Mouse (Mus musculus): ENCODE data around the gene Gm10392. TPM values are rescaled to one million over a fixed set of nuclear protein-coding genes. Genes with fewer than 3 reads are reported as not detected.
A peak's percentile ranks its signal among the peaks of the same experiment; 100 is the strongest.

Gm10392 gene
- total RNA-seq, 2 experiments from 2014 or later: not detected

GRCm38 (mm10) chr11:77508068-77509021 lies 10.7 kb downstream of the Gm10392 start:
- peak in 1 of 2 experiments; percentile 88 for DNase-seq (ENCODE audit: low spot score in 2 of 2)

GRCm38 (mm10) chr11:77507426-77507825 lies 11.6 kb downstream of the Gm10392 start:
- DNase-seq (ENCODE audit: low spot score in 2 of 2): no peak

GRCm38 (mm10) chr11:77506941-77507340 lies 12.1 kb downstream of the Gm10392 start:
- DNase-seq (ENCODE audit: low spot score in 2 of 2): no peak

- no peak for DNase-seq (ENCODE audit: low spot score in 2 of 2)
These were observed 12.7 kb downstream of the Gm10392 start for GRCm38 (mm10) chr11:77506273-77506672.

- no peak for DNase-seq (ENCODE audit: low spot score in 2 of 2)
These were observed 13.6 kb downstream of the Gm10392 start for GRCm38 (mm10) chr11:77505291-77505980.

- DNase-seq (ENCODE audit: low spot score in 2 of 2): no peak
These were observed 14.6 kb downstream of the Gm10392 start for GRCm38 (mm10) chr11:77504377-77504776.

- no peak for DNase-seq (ENCODE audit: low spot score in 2 of 2)
These were observed 15.5 kb downstream of the Gm10392 start for GRCm38 (mm10) chr11:77503511-77503910.

GRCm38 (mm10) chr11:77502481-77502880 lies 16.5 kb downstream of the Gm10392 start:
- no peak for DNase-seq (ENCODE audit: low spot score in 2 of 2)

- DNase-seq (ENCODE audit: low spot score in 2 of 2): no peak
These were observed 17.0 kb downstream of the Gm10392 start for GRCm38 (mm10) chr11:77501971-77502370.

- DNase-seq (ENCODE audit: low spot score in 2 of 2): peak in 1 of 2 experiments; percentile 91
These were observed 17.6 kb downstream of the Gm10392 start for GRCm38 (mm10) chr11:77501392-77501791.

- DNase-seq (ENCODE audit: low spot score in 2 of 2): peak in 1 of 2 experiments; percentile 72
These were observed 18.4 kb downstream of the Gm10392 start for GRCm38 (mm10) chr11:77500361-77501325.

GRCm38 (mm10) chr11:77499354-77499753 lies 19.6 kb downstream of the Gm10392 start:
- peak in 1 of 2 experiments; percentile 62 for DNase-seq (ENCODE audit: low spot score in 2 of 2)

- no peak for DNase-seq (ENCODE audit: low spot score in 2 of 2)
These were observed 20.5 kb downstream of the Gm10392 start for GRCm38 (mm10) chr11:77498261-77499139.

- peak in 1 of 2 experiments; percentile 62 for DNase-seq (ENCODE audit: low spot score in 2 of 2)
These were observed 21.1 kb downstream of the Gm10392 start for GRCm38 (mm10) chr11:77497851-77498250.

GRCm38 (mm10) chr11:77497341-77497756 lies 21.6 kb downstream of the Gm10392 start:
- DNase-seq (ENCODE audit: low spot score in 2 of 2): peak in 1 of 2 experiments; percentile 65

- no peak for DNase-seq (ENCODE audit: low spot score in 2 of 2)
These were observed 23.5 kb downstream of the Gm10392 start for GRCm38 (mm10) chr11:77495507-77495906.

- no peak for DNase-seq (ENCODE audit: low spot score in 2 of 2)
These were observed 24.2 kb downstream of the Gm10392 start for GRCm38 (mm10) chr11:77494782-77495181.

- peak in 1 of 2 experiments; percentile 27 for DNase-seq (ENCODE audit: low spot score in 2 of 2)
These were observed 24.7 kb downstream of the Gm10392 start for GRCm38 (mm10) chr11:77494344-77494676.

GRCm38 (mm10) chr11:77493512-77494343 lies 25.3 kb downstream of the Gm10392 start, which contains the start of gene Git1:
Gene Git1 (plus strand): TSS chr11:77493562.
- DNase-seq (ENCODE audit: low spot score in 2 of 2): peak in 1 of 2 experiments; percentile 73

Measured in layer of hippocampus, adult 18-20 months (tissue).